Mouse (Mus musculus): Measurements from ENCODE around the gene Hmg20b. TPM values are rescaled to one million over a fixed set of nuclear protein-coding genes. Genes with fewer than 3 reads are reported as not detected.
A peak's percentile ranks its signal among the peaks of the same experiment; 100 is the strongest.

Hmg20b gene
- 114 and 122 TPM in 2 replicates for polyA plus RNA-seq (2016; fragmentation: Nextera tagmentation; extraction: Ambion mirVana)

GRCm38 (mm10) chr10:81350351-81351063, at the start of gene Hmg20b:
Gene Hmg20b, minus strand, starts transcription at chr10:81350480.
- Histone ChIP-seq H3K27me3 (replicated peaks; ENCODE audit: low read depth, poor library complexity, severe bottlenecking) (peaks cover 39% of the 10 kb centered on the region), H3K27ac (replicated peaks) (peak within 1 kb of the TSS; percentile 95), H3K9me3 (no peaks in the 10 kb centered on the region), H3K4me3 (peak within 1 kb of the TSS; percentile 98), H3K4me1 (peaks cover 66% of the 10 kb centered on the region), H3K36me3 (replicated peaks) (peaks cover 32% of the 10 kb centered on the region)
- under 1% methylated on average over 54 of the region's 54 CpGs for WGBS
- DNase-seq (ENCODE audit: low spot score): peak; percentile 100

- Histone ChIP-seq H3K4me1 (peaks cover 66% of the 10 kb centered on the region), H3K27me3 (replicated peaks; ENCODE audit: low read depth, poor library complexity, severe bottlenecking) (peaks cover 78% of the 10 kb centered on the region), H3K4me3 (peak overlapping the region; percentile 42)
Observed at GRCm38 (mm10) chr10:81399798-81400308, 49.6 kb upstream of the Hmg20b start.

DNA sequence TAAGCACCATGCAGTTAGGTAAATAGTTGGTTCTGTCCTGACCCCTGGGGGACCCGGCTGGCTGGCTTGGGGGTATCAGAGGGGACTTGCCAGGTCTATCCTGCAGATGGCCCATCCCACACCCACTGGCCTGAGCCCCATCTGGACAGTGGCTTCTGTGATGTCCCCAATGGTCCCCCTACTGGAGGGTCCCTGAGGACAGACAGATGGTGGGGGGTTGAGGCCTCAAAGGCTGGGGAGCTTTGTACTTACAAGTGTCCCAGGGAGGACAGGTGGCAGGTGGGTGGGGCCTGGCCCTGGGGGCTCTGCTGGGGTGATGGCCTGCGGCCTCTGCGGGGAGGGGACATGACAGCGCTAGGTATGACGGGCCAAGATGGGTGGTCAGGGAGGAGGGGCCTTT, 49.0 kb upstream of the Hmg20b start:
- DNase-seq (ENCODE audit: low spot score): no peak
- Histone ChIP-seq H3K27ac (replicated peaks) (peak overlapping the region; percentile 92), H3K27me3 (replicated peaks; ENCODE audit: low read depth, poor library complexity, severe bottlenecking) (peaks cover 72% of the 10 kb centered on the region), H3K4me1 (peaks cover 61% of the 10 kb centered on the region), H3K9me3 (no peaks in the 10 kb centered on the region), H3K4me3 (no peak overlapping the region), H3K36me3 (replicated peaks) (peaks cover 15% of the 10 kb centered on the region)
- 54% methylated on average over 5 of the region's 5 CpGs for WGBS

More at GRCm38 (mm10) chr10:81399798-81400308, 49.6 kb upstream of the Hmg20b start:
- WGBS: 82% methylated on average over 18 of the region's 18 CpGs
- Histone ChIP-seq H3K9me3 (no peaks in the 10 kb centered on the region), H3K27ac (replicated peaks) (peak overlapping the region; percentile 92), H3K36me3 (replicated peaks) (peaks cover 20% of the 10 kb centered on the region)
- DNase-seq (ENCODE audit: low spot score): no peak

GRCm38 (mm10) chr10:81396749-81397148, 46.5 kb upstream of the Hmg20b start:
- no peak for DNase-seq (ENCODE audit: low spot score)
- peaks cover 54% of the 10 kb centered on the region for H3K4me1 ChIP-seq
- peaks cover 17% of the 10 kb centered on the region for H3K36me3 ChIP-seq (replicated peaks)
- no peak overlapping the region for H3K4me3 ChIP-seq
- 59% methylated on average over 5 of the region's 5 CpGs for WGBS
- H3K27ac ChIP-seq (replicated peaks): no peak overlapping the region
- no peaks in the 10 kb centered on the region for H3K9me3 ChIP-seq
- peaks cover 55% of the 10 kb centered on the region for H3K27me3 ChIP-seq (replicated peaks; ENCODE audit: low read depth, poor library complexity, severe bottlenecking)

DNA sequence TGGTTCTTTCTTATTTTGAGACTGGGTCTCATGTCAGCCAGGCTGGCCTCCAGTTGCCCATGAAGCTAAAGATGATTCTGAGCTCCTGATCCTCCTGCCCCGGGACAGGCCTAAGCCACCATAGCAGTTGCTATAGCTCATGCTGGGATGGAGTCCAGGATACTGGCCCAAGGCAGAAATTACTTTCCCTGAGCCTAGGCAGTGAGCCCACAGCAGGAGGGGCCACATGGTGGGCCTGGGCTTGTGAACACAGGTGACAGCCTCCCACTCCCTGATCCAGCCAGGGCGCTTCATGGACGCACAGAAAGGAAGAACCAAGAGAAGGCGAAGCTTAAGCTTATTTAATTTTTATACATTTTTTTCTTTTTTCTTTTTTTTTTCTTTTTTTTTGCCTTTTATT, 45.6 kb upstream of the Hmg20b start:
- Histone ChIP-seq H3K27ac (replicated peaks) (no peak overlapping the region; the same call in 1 of the 2 replicates), H3K9me3 (no peaks in the 10 kb centered on the region), H3K27me3 (replicated peaks; ENCODE audit: low read depth, poor library complexity, severe bottlenecking) (peaks cover 46% of the 10 kb centered on the region), H3K36me3 (replicated peaks) (peaks cover 23% of the 10 kb centered on the region), H3K4me1 (peaks cover 46% of the 10 kb centered on the region), H3K4me3 (no peak overlapping the region)
- no peak for DNase-seq (ENCODE audit: low spot score)
- 90% methylated on average over 4 of the region's 4 CpGs for WGBS

GRCm38 (mm10) chr10:81395127-81395526, 44.8 kb upstream of the Hmg20b start:
- DNase-seq (ENCODE audit: low spot score): peak; percentile 82
- no peak overlapping the region for H3K27ac ChIP-seq (replicated peaks)
- H3K36me3 ChIP-seq (replicated peaks): peaks cover 25% of the 10 kb centered on the region
- H3K4me1 ChIP-seq: peaks cover 38% of the 10 kb centered on the region
- H3K9me3 ChIP-seq: no peaks in the 10 kb centered on the region
- 14% methylated on average over 5 of the region's 5 CpGs for WGBS
- H3K4me3 ChIP-seq: no peak overlapping the region
- peaks cover 39% of the 10 kb centered on the region for H3K27me3 ChIP-seq (replicated peaks; ENCODE audit: low read depth, poor library complexity, severe bottlenecking)

DNA sequence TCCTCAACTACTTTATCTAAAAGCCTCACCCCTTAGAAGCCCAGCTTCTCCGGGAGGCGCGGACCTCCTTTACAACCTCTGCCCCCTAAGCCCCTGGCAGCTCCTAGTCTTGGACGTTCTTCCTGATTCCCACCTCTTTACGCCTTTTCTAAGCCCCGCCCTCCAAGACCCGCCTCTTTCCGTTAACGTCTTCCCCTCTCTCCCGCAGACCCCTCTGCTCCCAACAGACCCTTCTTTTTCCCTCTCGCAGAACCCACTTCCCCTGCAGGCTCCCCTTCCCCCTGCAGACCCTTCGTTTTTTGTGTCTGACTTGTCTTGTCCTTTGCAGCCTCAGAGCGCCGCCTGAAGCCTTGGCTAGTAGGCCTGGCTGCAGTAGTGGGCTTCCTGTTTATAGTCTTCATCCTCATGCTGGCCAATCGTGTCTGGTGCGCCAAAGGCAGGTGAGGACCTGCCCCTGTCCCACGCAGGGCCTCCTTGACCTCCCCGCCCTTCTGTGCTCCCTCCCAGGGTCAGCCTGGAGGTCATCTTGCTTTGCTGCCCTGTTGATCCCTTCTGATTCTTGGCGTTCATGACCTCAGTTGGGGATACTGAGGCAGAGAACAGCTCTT, 43.3 kb upstream of the Hmg20b start:
- 5% methylated on average over 19 of the region's 19 CpGs for WGBS
- Histone ChIP-seq H3K27ac (replicated peaks) (peak overlapping the region; percentile 68), H3K27me3 (replicated peaks; ENCODE audit: low read depth, poor library complexity, severe bottlenecking) (peaks cover 28% of the 10 kb centered on the region)

DNA sequence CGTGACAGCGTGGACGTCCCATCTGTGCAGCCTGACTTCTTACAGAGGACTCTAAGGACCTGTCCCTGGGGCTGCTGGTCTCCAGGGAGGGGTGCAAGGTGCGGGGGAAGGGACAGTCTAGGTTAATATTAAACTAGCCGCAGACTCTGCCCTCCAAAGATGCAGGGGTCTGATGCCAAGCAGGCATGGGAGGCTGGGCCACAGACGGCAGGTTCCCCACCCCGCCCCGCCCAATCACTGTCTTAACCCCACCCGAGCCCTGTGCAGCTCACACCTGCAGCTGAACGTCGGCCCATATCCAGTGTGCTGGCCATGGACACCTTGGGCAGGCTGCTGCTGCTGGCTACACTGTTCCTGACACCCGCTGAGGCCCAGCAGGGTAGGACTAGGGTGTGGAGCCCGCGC, 42.5 kb upstream of the Hmg20b start, which contains the start of gene Smim24:
Gene Smim24 (plus strand): TSS at position 271 of the 405 bp plus-strand sequence.
- Histone ChIP-seq H3K9me3 (no peaks in the 10 kb centered on the region), H3K36me3 (replicated peaks) (peaks cover 28% of the 10 kb centered on the region), H3K27ac (replicated peaks) (peak within 1 kb of the TSS; percentile 68), H3K4me3 (peak within 1 kb of the TSS; percentile 53), H3K27me3 (replicated peaks; ENCODE audit: low read depth, poor library complexity, severe bottlenecking) (peaks cover 21% of the 10 kb centered on the region), H3K4me1 (peaks cover 39% of the 10 kb centered on the region)
- DNase-seq (ENCODE audit: low spot score): no peak
- WGBS: 64% methylated on average over 14 of the region's 14 CpGs

More for the DNA sequence above, 43.3 kb upstream of the Hmg20b start:
- DNase-seq (ENCODE audit: low spot score): no peak
- peak overlapping the region; percentile 53 for H3K4me3 ChIP-seq
- H3K9me3 ChIP-seq: no peaks in the 10 kb centered on the region
- H3K4me1 ChIP-seq: peaks cover 39% of the 10 kb centered on the region
- H3K36me3 ChIP-seq (replicated peaks): peaks cover 20% of the 10 kb centered on the region

DNA sequence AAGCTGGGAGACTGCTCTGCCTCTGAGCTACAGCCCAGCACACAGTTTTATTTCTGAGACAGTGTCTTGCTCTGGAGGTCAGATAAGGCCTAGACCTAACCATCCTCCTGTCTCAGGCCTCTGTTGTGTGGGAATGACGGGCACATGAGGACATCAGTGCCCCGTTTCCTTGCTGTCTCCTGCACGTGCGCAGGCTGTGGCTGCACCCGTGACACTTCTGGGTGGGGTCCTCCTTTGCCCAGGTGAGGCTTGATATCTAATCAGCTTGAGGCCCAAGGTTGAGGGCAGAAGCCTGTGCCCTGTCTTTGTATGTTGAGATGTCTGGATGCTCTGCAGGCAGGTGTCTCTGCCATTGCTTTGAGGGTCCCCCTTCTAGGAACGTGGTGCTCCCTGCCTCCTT, 42.0 kb upstream of the Hmg20b start:
- peaks cover 33% of the 10 kb centered on the region for H3K36me3 ChIP-seq (replicated peaks)
- no peaks in the 10 kb centered on the region for H3K9me3 ChIP-seq
- WGBS: 94% methylated on average over 6 of the region's 6 CpGs
- H3K27me3 ChIP-seq (replicated peaks; ENCODE audit: low read depth, poor library complexity, severe bottlenecking): peaks cover 16% of the 10 kb centered on the region; the same call in 1 of the 2 replicates
- H3K4me1 ChIP-seq: peaks cover 36% of the 10 kb centered on the region
- no peak for DNase-seq (ENCODE audit: low spot score)
- H3K27ac ChIP-seq (replicated peaks): peak overlapping the region; percentile 68; the same call in 1 of the 2 replicates
- peak overlapping the region; percentile 2; the same call in 1 of the 2 replicates for H3K4me3 ChIP-seq

DNA sequence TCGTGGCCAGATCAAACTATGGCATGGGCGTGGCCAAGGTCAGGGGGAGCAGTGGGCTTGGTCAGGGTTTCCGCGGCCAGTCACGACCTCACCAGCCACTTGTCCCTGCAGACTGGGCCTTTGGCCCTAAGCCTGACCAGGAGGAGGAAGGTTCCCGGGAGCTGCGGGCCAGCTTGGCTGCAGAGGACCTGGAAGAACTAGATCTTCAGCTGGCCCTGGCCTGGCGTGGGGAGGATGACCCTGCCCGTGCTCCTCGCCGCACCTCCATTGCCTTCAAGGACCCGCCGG, 40.3 kb upstream of the Hmg20b start:
- Histone ChIP-seq H3K36me3 (replicated peaks) (peaks cover 50% of the 10 kb centered on the region), H3K27me3 (replicated peaks; ENCODE audit: low read depth, poor library complexity, severe bottlenecking) (0 out of 2 replicates have a peak, but pooled peaks cover 8% of the 10 kb centered on the region), H3K9me3 (no peaks in the 10 kb centered on the region), H3K4me3 (no peak overlapping the region), H3K27ac (replicated peaks) (no peak overlapping the region), H3K4me1 (peaks cover 36% of the 10 kb centered on the region)
- DNase-seq (ENCODE audit: low spot score): no peak
- 88% methylated on average over 13 of the region's 13 CpGs for WGBS

GRCm38 (mm10) chr10:81389801-81390677, 39.8 kb upstream of the Hmg20b start:
- 61% methylated on average over 23 of the region's 23 CpGs for WGBS
- DNase-seq (ENCODE audit: low spot score): peak; percentile 79
- Histone ChIP-seq H3K4me3 (no peak overlapping the region), H3K4me1 (peaks cover 41% of the 10 kb centered on the region), H3K27ac (replicated peaks) (peak overlapping the region; percentile 49; the same call in 1 of the 2 replicates), H3K9me3 (no peaks in the 10 kb centered on the region), H3K27me3 (replicated peaks; ENCODE audit: low read depth, poor library complexity, severe bottlenecking) (0 out of 2 replicates have a peak, but pooled peaks cover 8% of the 10 kb centered on the region), H3K36me3 (replicated peaks) (peaks cover 51% of the 10 kb centered on the region)

DNA sequence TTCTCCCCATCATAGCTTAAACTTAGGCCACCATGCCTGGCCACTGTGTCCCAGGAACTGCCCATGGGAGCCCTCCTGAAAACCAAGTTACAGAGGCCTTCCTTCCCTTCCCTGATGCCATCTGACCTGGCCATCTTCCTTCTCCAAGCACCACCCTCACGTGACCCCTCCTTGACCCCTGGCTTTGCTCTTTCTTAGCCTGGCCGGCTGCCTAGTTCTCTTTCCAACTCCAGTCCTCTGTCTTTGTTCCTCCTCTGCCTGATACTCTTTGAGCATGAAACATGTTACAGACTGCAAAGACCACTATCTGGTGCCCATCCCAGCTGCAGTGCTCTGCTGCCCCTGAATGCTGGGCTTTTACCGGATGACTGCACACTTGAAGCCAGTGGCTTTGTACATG, 39.1 kb upstream of the Hmg20b start:
- H3K27ac ChIP-seq (replicated peaks): peak overlapping the region; percentile 36; the same call in 1 of the 2 replicates
- 0 out of 2 replicates have a peak, but pooled peaks cover 8% of the 10 kb centered on the region for H3K27me3 ChIP-seq (replicated peaks; ENCODE audit: low read depth, poor library complexity, severe bottlenecking)
- peaks cover 51% of the 10 kb centered on the region for H3K36me3 ChIP-seq (replicated peaks)
- peaks cover 46% of the 10 kb centered on the region for H3K4me1 ChIP-seq
- no peak for DNase-seq (ENCODE audit: low spot score)
- no peak overlapping the region for H3K4me3 ChIP-seq
- WGBS: 60% methylated on average over 3 of the region's 3 CpGs
- H3K9me3 ChIP-seq: no peaks in the 10 kb centered on the region
